In genomic region chr3:122509534-122510239, GRCm38 (mm10) we compare ENCODE assay signal across 9 mouse cellular contexts.
DNase-seq lines count a peak whose midpoint lies in the region; ATAC-seq lines count a peak whose summit lies in the region.
"Had no signal": no experiment of that assay in that cellular context is flagged by ENCODE, and none has a peak within 500 bp of the region (broad histone marks: within the 10 kb centered on the region; RNA-seq: fewer than 3 reads in every experiment).

No protein-coding gene starts in this region.

- DNase-seq in adipocyte (ENCODE audit: low spot score), result peak; percentile 22
- peak; percentile 65 to 80 for DNase-seq in lung, adult 18-20 months
- DNase-seq in layer of hippocampus, postnatal 25 days (ENCODE audit: extremely low spot score in 1 of 2, low spot score in 1 of 2), result no peak
- DNase-seq in thymus, adult 18-20 months, result no peak
- no peak for DNase-seq in thymus, postnatal 10 days (ENCODE audit: low spot score in 2 of 2)

- H3K4me2 ChIP-seq in embryonic facial prominence, embryonic 12.5 days (replicated peaks), result no peak overlapping the region
- peak overlapping the region; percentile 40; the same call in 1 of the 2 replicates for H3K4me2 ChIP-seq in intestine, embryonic 16.5 days (ENCODE audit: low read depth, low read length)
- H3K4me2 ChIP-seq: limb, embryonic 13.5 days had no signal

- 49% methylated on average over 11 of the region's 11 CpGs for WGBS in embryonic facial prominence, embryonic 12.5 days
- 41% methylated on average over 11 of the region's 11 CpGs for WGBS in intestine, embryonic 16.5 days

- H3K27me3 ChIP-seq in embryonic facial prominence, embryonic 12.5 days, result peaks cover 8% of the 10 kb centered on the region; the same call in 1 of the 2 replicates
- no peaks in the 10 kb centered on the region for H3K27me3 ChIP-seq in intestine, embryonic 16.5 days (replicated peaks; ENCODE audit: control insufficient read depth, insufficient read depth, low read length)
- H3K27me3 ChIP-seq: limb, embryonic 13.5 days had no signal

- H3K4me3 ChIP-seq in embryonic facial prominence, embryonic 12.5 days, result no peak overlapping the region
- no peak overlapping the region for H3K4me3 ChIP-seq in intestine, embryonic 16.5 days (ENCODE audit: low read length)
- H3K4me3 ChIP-seq: limb, embryonic 13.5 days had no signal

- no peaks in the 10 kb centered on the region for H3K9me3 ChIP-seq in embryonic facial prominence, embryonic 12.5 days
- no peaks in the 10 kb centered on the region for H3K9me3 ChIP-seq in intestine, embryonic 16.5 days (ENCODE audit: control insufficient read depth, low read length)
- H3K9me3 ChIP-seq: limb, embryonic 13.5 days had no signal

- ATAC-seq in embryonic facial prominence, embryonic 12.5 days (ENCODE audit: insufficient number of reproducible peaks, insufficient read depth, low FRiP score, low TSS enrichment), result no peak
- ATAC-seq in intestine, embryonic 16.5 days, result peak; percentile 25
- no peak for ATAC-seq in frontal cortex, adult (ENCODE audit: low TSS enrichment)

- H3K36me3 ChIP-seq in embryonic facial prominence, embryonic 12.5 days, result peaks cover 4% of the 10 kb centered on the region; the same call in 1 of the 2 replicates
- no peaks in the 10 kb centered on the region for H3K36me3 ChIP-seq in intestine, embryonic 16.5 days (ENCODE audit: control insufficient read depth, insufficient read depth, low read length)

- H3K4me1 ChIP-seq in embryonic facial prominence, embryonic 12.5 days, result peaks cover 25% of the 10 kb centered on the region
- H3K4me1 ChIP-seq in intestine, embryonic 16.5 days (ENCODE audit: control insufficient read depth, insufficient read depth, low read length), result peaks cover 25% of the 10 kb centered on the region

- peak overlapping the region; percentile 27; the same call in 1 of the 2 replicates for H3K9ac ChIP-seq in embryonic facial prominence, embryonic 12.5 days
- H3K9ac ChIP-seq in intestine, embryonic 16.5 days (ENCODE audit: low read depth, low read length), result 0 out of 2 replicates have a peak overlapping the region, but pooled peaks have one; percentile 6
- H3K9ac ChIP-seq: limb, embryonic 13.5 days had no signal

- H3K27ac ChIP-seq in embryonic facial prominence, embryonic 12.5 days, result 0 out of 2 replicates have a peak overlapping the region, but pooled peaks have one; percentile 14
- peak overlapping the region; percentile 97 for H3K27ac ChIP-seq in intestine, embryonic 16.5 days (ENCODE audit: low read length)
- H3K27ac ChIP-seq: limb, embryonic 13.5 days had no signal

Comparison
In these comparisons a context has a peak if more than half of its experiments do, and no peak if none do; other contexts are left out.
1. DNase-seq: peak in adipocyte (single experiment) and lung, adult 18-20 months (2 of 2); none in layer of hippocampus, postnatal 25 days (0 of 2), thymus, adult 18-20 months (0 of 2) and thymus, postnatal 10 days (0 of 2).